Mouse (Mus musculus) myocyte (in vitro differentiated cells): ENCODE measurements around the gene Tpm3. TPM values are rescaled to one million over a fixed set of nuclear protein-coding genes. Genes with fewer than 3 reads are reported as not detected.

Experiments used
- H3K27me3 ChIP-seq: one replicate; pipeline ENCODE4 v1.6.1; 2011; ENCODE audit not compliant: control insufficient read depth, insufficient read depth, insufficient read length
- H3K36me3 ChIP-seq: one replicate; pipeline ENCODE4 v1.6.1; 2011; ENCODE audit not compliant: control insufficient read depth, insufficient read depth
- H3K4me2 ChIP-seq: one replicate; pipeline ENCODE4 v1.6.1; 2011; ENCODE audit warnings: low read depth, control low read depth
- H3K4me3 ChIP-seq: one replicate; pipeline ENCODE4 v1.5.1; 2011; ENCODE audit warnings: mild to moderate bottlenecking, control low read depth, moderate library complexity
- H3K79me2 ChIP-seq: one replicate; pipeline ENCODE4 v1.6.1; 2011; ENCODE audit not compliant: control insufficient read depth, insufficient read depth
- H3ac ChIP-seq: one replicate; pipeline ENCODE4 v1.6.1; 2011; ENCODE audit not compliant: control insufficient read depth, insufficient read length
- CEBPB ChIP-seq: IDR thresholded peaks from 2 replicates; pipeline ENCODE4 v1.6.1; 2011; ENCODE audit warnings: mild to moderate bottlenecking, moderate library complexity; ENCODE audit not compliant: poor library complexity, insufficient read depth, severe bottlenecking
- E2F4 ChIP-seq: IDR thresholded peaks from one replicate; pipeline ENCODE4 v1.6.1; 2011; ENCODE audit warnings: mild to moderate bottlenecking, control low read depth, moderate library complexity; ENCODE audit not compliant: insufficient read depth
- MAX ChIP-seq: IDR thresholded peaks from one replicate; pipeline ENCODE4 v1.6.1; 2011; ENCODE audit warnings: low read depth, mild to moderate bottlenecking, control low read depth
- MYOD1 ChIP-seq, 3 experiments: IDR thresholded peaks; one replicate each; pipeline ENCODE4 v1.6.1; 2011; ENCODE audit warnings: control low read depth in 2 of 3, low read depth in 2 of 3, mild to moderate bottlenecking in 2 of 3, moderate library complexity in 1 of 3; ENCODE audit not compliant: insufficient read length in 2 of 3, control insufficient read depth in 1 of 3
- MYOG ChIP-seq, 3 experiments: IDR thresholded peaks; one replicate each; pipeline ENCODE4 v1.6.1; 2011; ENCODE audit warnings: control low read depth in 2 of 3, low read depth in 2 of 3, mild to moderate bottlenecking in 2 of 3; ENCODE audit not compliant: insufficient read length in 2 of 3, control insufficient read depth in 1 of 3, insufficient read depth in 1 of 3
- POLR2A ChIP-seq: IDR thresholded peaks from one replicate; pipeline ENCODE4 v1.6.1; 2011; ENCODE audit warnings: low read depth, mild to moderate bottlenecking, control low read depth, moderate library complexity; ENCODE audit not compliant: insufficient read length
- POLR2AphosphoS2 ChIP-seq: IDR thresholded peaks from one replicate; pipeline ENCODE4 v1.6.1; 2011; ENCODE audit warnings: low read depth, control low read depth; ENCODE audit not compliant: insufficient read length
- REST ChIP-seq: IDR thresholded peaks from one replicate; pipeline ENCODE4 v1.6.1; 2011; ENCODE audit warnings: mild to moderate bottlenecking, control low read depth, moderate library complexity; ENCODE audit not compliant: insufficient read depth, insufficient read length
- SRF ChIP-seq: IDR thresholded peaks from one replicate; pipeline ENCODE4 v1.6.1; 2011; ENCODE audit warnings: low read depth; ENCODE audit not compliant: control insufficient read depth, insufficient read length
- TCF12 ChIP-seq: IDR thresholded peaks from one replicate; pipeline ENCODE4 v1.6.1; 2011; ENCODE audit warnings: mild to moderate bottlenecking, control low read depth; ENCODE audit not compliant: poor library complexity, insufficient read depth, severe bottlenecking
- TCF3 ChIP-seq: IDR thresholded peaks from one replicate; pipeline ENCODE4 v1.6.1; 2011; ENCODE audit warnings: low read depth, control low read depth; ENCODE audit not compliant: insufficient read length
- USF1 ChIP-seq: IDR thresholded peaks from one replicate; pipeline ENCODE4 v1.6.1; 2011; ENCODE audit warnings: low read depth, mild to moderate bottlenecking, control low read depth, moderate library complexity
- polyA plus RNA-seq: library from polyadenylated mRNA; unstranded; fragments of >200 nt; fragmentation: generic; extraction: Trizol; gene quantifications from one replicate; pipeline ENCODE4 v1.2.1, GENCODE M21; 2012; ENCODE audit warnings: missing spikeins

Gene Tpm3
- polyA plus RNA-seq, 1 experiment = 290 TPM

GRCm38 (mm10) chr3:90127881-90128280 lies 55.4 kb downstream of the Tpm3 start:
- Histone ChIP-seq H3K4me2 (no peak overlapping the region), H3K4me3 (no peak overlapping the region), H3K36me3 (no peaks in the 10 kb centered on the region), H3K27me3 (no peaks in the 10 kb centered on the region), H3K79me2 (no peaks in the 10 kb centered on the region), H3ac (no peak overlapping the region)
- TF ChIP-seq USF1 = no peak
- TF ChIP-seq MYOD1 (IDR thresholded peaks at IDR 0.05; ENCODE audit: control insufficient read depth in 1 of 3, insufficient read length in 2 of 3, low read depth in 2 of 3) = no peak
- no peak for TF ChIP-seq POLR2A
- no peak for TF ChIP-seq E2F4
- TF ChIP-seq TCF3 = no peak
- TF ChIP-seq REST = no peak
- TF ChIP-seq TCF12 = no peak
- TF ChIP-seq SRF = no peak

- no peak for TF ChIP-seq TCF12
- peak in 1 of 3 experiments; percentile 32 for TF ChIP-seq MYOG (IDR thresholded peaks at IDR 0.05; ENCODE audit: control insufficient read depth in 1 of 3, insufficient read depth in 1 of 3, insufficient read length in 2 of 3, low read depth in 2 of 3)
- TF ChIP-seq MYOD1 (IDR thresholded peaks at IDR 0.05; ENCODE audit: control insufficient read depth in 1 of 3, insufficient read length in 2 of 3, low read depth in 2 of 3) = peak in 1 of 3 experiments; percentile 2
- Histone ChIP-seq H3K4me3 (no peak overlapping the region), H3K79me2 (no peaks in the 10 kb centered on the region), H3K4me2 (no peak overlapping the region), H3K27me3 (no peaks in the 10 kb centered on the region), H3K36me3 (no peaks in the 10 kb centered on the region), H3ac (no peak overlapping the region)
These were observed 60.3 kb downstream of the Tpm3 start for GRCm38 (mm10) chr3:90132745-90133144.

- Histone ChIP-seq H3K79me2 (no peaks in the 10 kb centered on the region), H3K27me3 (no peaks in the 10 kb centered on the region), H3K36me3 (no peaks in the 10 kb centered on the region), H3ac (no peak overlapping the region), H3K4me3 (no peak overlapping the region), H3K4me2 (no peak overlapping the region)
- TF ChIP-seq USF1 (no peak), E2F4 (no peak), REST (no peak), MAX (no peak), POLR2A (no peak), CEBPB (no peak), POLR2AphosphoS2 (no peak), MYOD1 (IDR thresholded peaks at IDR 0.05; ENCODE audit: control insufficient read depth in 1 of 3, insufficient read length in 2 of 3, low read depth in 2 of 3) (no peak), TCF12 (no peak), MYOG (IDR thresholded peaks at IDR 0.05; ENCODE audit: control insufficient read depth in 1 of 3, insufficient read depth in 1 of 3, insufficient read length in 2 of 3, low read depth in 2 of 3) (no peak), TCF3 (no peak), SRF (no peak)
These were observed 60.9 kb downstream of the Tpm3 start for GRCm38 (mm10) chr3:90133331-90133730.

GRCm38 (mm10) chr3:90134483-90134882 lies 62.0 kb downstream of the Tpm3 start:
- no peak for TF ChIP-seq SRF
- no peak for TF ChIP-seq CEBPB
- Histone ChIP-seq H3K79me2 (no peaks in the 10 kb centered on the region), H3K27me3 (no peaks in the 10 kb centered on the region)

GRCm38 (mm10) chr3:90134993-90135392 lies 62.5 kb downstream of the Tpm3 start:
- Histone ChIP-seq H3K4me3 (no peak overlapping the region), H3K79me2 (no peaks in the 10 kb centered on the region), H3K4me2 (no peak overlapping the region), H3K36me3 (no peaks in the 10 kb centered on the region), H3ac (no peak overlapping the region), H3K27me3 (no peaks in the 10 kb centered on the region)
- no peak for TF ChIP-seq CEBPB
- TF ChIP-seq MYOD1 (IDR thresholded peaks at IDR 0.05; ENCODE audit: control insufficient read depth in 1 of 3, insufficient read length in 2 of 3, low read depth in 2 of 3) = no peak
- TF ChIP-seq E2F4 = no peak
- no peak for TF ChIP-seq TCF3
- no peak for TF ChIP-seq REST
- TF ChIP-seq MYOG (IDR thresholded peaks at IDR 0.05; ENCODE audit: control insufficient read depth in 1 of 3, insufficient read depth in 1 of 3, insufficient read length in 2 of 3, low read depth in 2 of 3) = no peak
- TF ChIP-seq USF1 = no peak
- no peak for TF ChIP-seq MAX
- no peak for TF ChIP-seq SRF
- TF ChIP-seq TCF12 = no peak
- no peak for TF ChIP-seq POLR2A
- TF ChIP-seq POLR2AphosphoS2 = no peak

More at GRCm38 (mm10) chr3:90134483-90134882, 62.0 kb downstream of the Tpm3 start:
- no peak overlapping the region for H3K4me3 ChIP-seq
- H3ac ChIP-seq = no peak overlapping the region
- no peaks in the 10 kb centered on the region for H3K36me3 ChIP-seq
- no peak overlapping the region for H3K4me2 ChIP-seq
